Mouse (Mus musculus) kidney, adult 2 months (tissue): Measurements from ENCODE around the gene Plau. TPM values are rescaled to one million over a fixed set of nuclear protein-coding genes. Genes with fewer than 3 reads are reported as not detected.

Experiments used
- DNase-seq: peaks from one replicate; pipeline ENCODE4 v3.0.0; 2021
- H3K27ac ChIP-seq: fragments of 200-500 bp; 2 replicates; pipeline ENCODE4 v1.5.1; 2012; ENCODE audit warnings: low read depth, low read length, control low read depth, inconsistent platforms; ENCODE audit not compliant: insufficient read depth
- H3K27me3 ChIP-seq: fragments of 200-500 bp; replicated peaks from 2 replicates; pipeline ENCODE4 v1.6.1; 2012; ENCODE audit warnings: mild to moderate bottlenecking, moderate library complexity, low read length, inconsistent platforms; ENCODE audit not compliant: control insufficient read depth, insufficient read depth
- H3K36me3 ChIP-seq: fragments of 200-500 bp; 2 replicates; pipeline ENCODE4 v1.6.1; 2012; ENCODE audit warnings: mild to moderate bottlenecking, moderate library complexity, low read length, inconsistent platforms; ENCODE audit not compliant: control insufficient read depth, insufficient read depth
- H3K4me1 ChIP-seq: fragments of 200-500 bp; 2 replicates; pipeline ENCODE4 v1.6.1; 2011; ENCODE audit warnings: low read length; ENCODE audit not compliant: control insufficient read depth, insufficient read depth
- H3K4me3 ChIP-seq: fragments of 200-500 bp; 2 replicates; pipeline ENCODE4 v1.5.1; 2011; ENCODE audit warnings: mild to moderate bottlenecking, low read depth, low read length, control low read depth; ENCODE audit not compliant: insufficient read depth
- CTCF ChIP-seq: fragments of 200-500 bp; conservative IDR thresholded peaks from 2 replicates; pipeline ENCODE4 v1.5.1; 2011; ENCODE audit warnings: low read depth, mild to moderate bottlenecking, control low read depth, low read length, moderate library complexity, mixed read lengths; ENCODE audit not compliant: insufficient read depth, insufficient read length
- POLR2A ChIP-seq: fragments of 200-500 bp; IDR thresholded peaks from one replicate; pipeline ENCODE4 v1.6.1; 2011; ENCODE audit warnings: low read depth, low read length, control low read depth
- WGBS: fragments of 180-500 bp; shearing (Covaris S2); methylation state at CpG from one replicate; pipeline ENCODE4 v1.1.7; 2018; 5-methylcytosine and 5-hydroxymethylcytosine counted together
- polyA plus RNA-seq: library from polyadenylated mRNA; depleted of rRNA; stranded (reverse); fragments of >200 nt; gene quantifications from 2 replicates; pipeline ENCODE4 v1.2.3, GENCODE M21; 2012

The Plau gene
- polyA plus RNA-seq, 1 experiment = 276 TPM

- Histone ChIP-seq H3K27me3 (no peaks in the 10 kb centered on the region), H3K4me1 (peaks cover 38% of the 10 kb centered on the region), H3K4me3 (no peak overlapping the region), H3K36me3 (no peaks in the 10 kb centered on the region), H3K27ac (peak overlapping the region; percentile 68)
- TF ChIP-seq CTCF (no peak), POLR2A (no peak)
- 60% methylated on average over 6 of the region's 6 CpGs for WGBS
- DNase-seq = peak; percentile 68
Observed at GRCm38 (mm10) chr14:20863306-20864065, 27.0 kb downstream of the Plau start.

DNA sequence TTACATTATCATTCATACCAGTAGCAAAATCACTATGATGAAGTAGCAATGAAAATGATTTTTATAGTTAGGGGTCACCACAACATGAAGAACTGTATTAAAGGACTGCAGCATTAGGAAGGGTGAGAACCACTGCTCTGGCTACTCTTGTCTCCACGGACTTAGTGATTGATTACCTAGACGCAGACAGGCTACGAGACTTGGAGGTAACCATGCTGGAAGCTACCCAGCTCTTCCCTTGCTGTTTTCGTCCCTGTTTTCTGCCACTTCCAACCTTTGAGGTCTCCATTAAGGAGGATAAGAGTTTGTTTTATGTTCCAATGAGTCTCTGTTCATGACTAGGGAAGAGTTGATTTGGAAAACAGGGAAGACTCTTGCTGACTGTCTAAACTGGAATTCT, 27.7 kb downstream of the Plau start:
- TF ChIP-seq POLR2A (no peak), CTCF (no peak)
- H3K36me3 ChIP-seq = no peaks in the 10 kb centered on the region
- 59% methylated on average over 4 of the region's 4 CpGs for WGBS
- peaks cover 40% of the 10 kb centered on the region for H3K4me1 ChIP-seq
- DNase-seq = peak; percentile 52
- H3K4me3 ChIP-seq = no peak overlapping the region
- H3K27me3 ChIP-seq = no peaks in the 10 kb centered on the region
- peak overlapping the region; percentile 68; the same call in 1 of the 2 replicates for H3K27ac ChIP-seq

GRCm38 (mm10) chr14:20865604-20866003, 29.1 kb downstream of the Plau start:
- Histone ChIP-seq H3K27me3 (no peaks in the 10 kb centered on the region), H3K36me3 (no peaks in the 10 kb centered on the region), H3K4me1 (peaks cover 45% of the 10 kb centered on the region), H3K27ac (peak overlapping the region; percentile 91), H3K4me3 (no peak overlapping the region)
- peak; percentile 72 for DNase-seq
- 35% methylated on average over 8 of the region's 8 CpGs for WGBS
- no peak for TF ChIP-seq POLR2A
- TF ChIP-seq CTCF = no peak

DNA sequence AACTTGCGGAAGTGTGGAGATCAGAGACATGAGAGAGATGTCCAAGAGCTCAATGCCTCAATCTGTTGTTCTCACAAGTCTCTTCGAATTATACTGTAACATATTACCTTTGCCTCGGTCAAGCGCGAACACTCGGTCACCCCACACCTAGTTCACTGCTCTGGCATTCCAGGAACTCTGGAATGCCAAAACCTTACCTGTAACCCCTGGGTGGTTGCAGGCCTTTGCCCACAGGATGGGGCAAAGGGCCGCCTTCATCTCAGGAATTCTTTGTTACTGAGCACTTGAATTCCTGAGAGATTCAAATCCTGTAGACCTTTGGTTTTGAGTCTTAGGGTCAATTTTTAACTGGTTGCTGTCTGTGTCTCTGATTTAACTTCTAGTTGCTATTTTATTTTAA, 29.9 kb downstream of the Plau start:
- TF ChIP-seq POLR2A (no peak), CTCF (no peak)
- no peak overlapping the region for H3K4me3 ChIP-seq
- no peaks in the 10 kb centered on the region for H3K27me3 ChIP-seq
- peaks cover 51% of the 10 kb centered on the region for H3K4me1 ChIP-seq
- peak; percentile 94 for DNase-seq
- WGBS = 36% methylated on average over 7 of the region's 7 CpGs
- peak overlapping the region; percentile 99 for H3K27ac ChIP-seq
- no peaks in the 10 kb centered on the region for H3K36me3 ChIP-seq

- 44% methylated on average over 3 of the region's 3 CpGs for WGBS
- peaks cover 41% of the 10 kb centered on the region for H3K4me1 ChIP-seq
- no peak for TF ChIP-seq CTCF
- TF ChIP-seq POLR2A = no peak
- H3K4me3 ChIP-seq = no peak overlapping the region
- DNase-seq = peak; percentile 93
- peak overlapping the region; percentile 95 for H3K27ac ChIP-seq
- no peaks in the 10 kb centered on the region for H3K27me3 ChIP-seq
- no peaks in the 10 kb centered on the region for H3K36me3 ChIP-seq
Observed at GRCm38 (mm10) chr14:20870110-20870509, 33.6 kb downstream of the Plau start.

DNA sequence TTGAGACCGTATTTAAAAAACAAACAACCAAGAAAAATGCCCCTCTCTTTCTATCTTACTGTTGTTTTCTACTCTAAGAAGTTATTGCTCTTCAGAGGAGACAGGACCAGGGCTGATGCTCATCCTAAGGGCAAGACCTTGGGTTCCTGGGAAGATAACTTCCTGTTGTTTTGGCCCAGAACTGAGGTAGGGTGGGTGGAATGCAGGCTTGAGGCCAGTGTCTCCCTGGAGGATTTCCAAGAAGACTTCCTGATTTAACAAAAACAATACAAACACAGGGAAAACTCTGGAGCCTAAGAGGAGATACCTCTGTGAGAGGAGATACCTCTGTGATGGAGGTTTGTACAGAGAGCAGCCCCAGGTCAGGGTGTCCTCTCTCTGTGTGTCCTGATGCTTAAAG, 35.0 kb downstream of the Plau start:
- Histone ChIP-seq H3K4me1 (peaks cover 30% of the 10 kb centered on the region), H3K27me3 (no peaks in the 10 kb centered on the region), H3K4me3 (no peak overlapping the region), H3K27ac (peak overlapping the region; percentile 69), H3K36me3 (no peaks in the 10 kb centered on the region)
- WGBS = 13% methylated on average over 1 of the region's 1 CpGs
- TF ChIP-seq POLR2A (no peak), CTCF (no peak)
- peak; percentile 94 for DNase-seq

- Histone ChIP-seq H3K36me3 (no peaks in the 10 kb centered on the region), H3K4me3 (no peak overlapping the region), H3K27me3 (no peaks in the 10 kb centered on the region), H3K27ac (no peak overlapping the region), H3K4me1 (peaks cover 18% of the 10 kb centered on the region)
- TF ChIP-seq CTCF (peak; percentile 99), POLR2A (no peak)
- under 1% methylated on average over 8 of the region's 8 CpGs for WGBS
- DNase-seq = peak; percentile 93
Observed at GRCm38 (mm10) chr14:20873307-20873706, 36.8 kb downstream of the Plau start.
